Mouse (Mus musculus): ENCODE results near the gene Tcap. TPM values are rescaled to one million over a fixed set of nuclear protein-coding genes. Genes with fewer than 3 reads are reported as not detected.

Gene Tcap
- total RNA-seq (2012; rRNA removed) (0.50 TPM in 1 of 2 replicates, not detected in the other), total RNA-seq (2014; rRNA removed) (not detected in 2 replicates), polyA plus RNA-seq (2012; ENCODE audit: insufficient read length, low read depth) (not detected in 2 replicates)

DNA sequence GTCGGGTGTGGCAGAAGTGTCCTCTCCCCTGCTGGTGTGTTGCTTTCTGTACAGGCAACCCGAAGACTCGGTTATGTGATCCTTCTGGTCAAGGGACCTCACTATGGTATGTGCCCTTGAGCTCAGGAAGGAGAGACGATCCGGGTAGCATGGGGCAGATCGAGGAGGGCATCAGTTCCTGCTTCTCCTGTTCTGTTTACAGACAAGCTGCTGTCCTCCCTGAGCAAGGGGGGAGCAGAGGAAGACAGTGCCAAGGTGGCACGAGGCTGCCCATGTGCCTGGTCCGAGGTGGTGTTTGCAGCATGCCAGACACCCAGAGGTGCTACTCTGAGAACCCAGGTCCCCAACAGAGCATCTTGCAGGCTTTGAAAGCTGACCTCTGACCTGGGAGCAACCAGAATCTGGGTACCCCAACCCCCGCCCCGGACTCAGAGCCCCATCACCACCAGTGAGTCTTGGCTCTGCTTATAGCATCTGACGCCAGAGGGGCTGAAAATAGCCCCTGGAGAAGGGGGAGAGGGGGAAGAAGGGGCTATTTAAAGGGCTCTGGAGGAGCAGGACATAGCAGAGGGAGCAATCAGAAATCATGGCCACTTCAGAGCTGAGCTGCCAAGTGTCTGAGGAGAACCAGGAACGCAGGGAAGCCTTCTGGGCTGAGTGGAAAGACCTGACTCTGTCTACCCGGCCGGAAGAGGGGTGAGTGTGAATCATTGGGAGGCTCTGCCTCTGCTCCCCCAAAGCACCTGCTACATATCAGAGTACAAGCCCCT lies at the start of gene Tcap:
Gene Tcap (plus strand): TSS at position 551 of the 770 bp plus-strand sequence.
- in situ Hi-C loops (cut with MboI; ENCODE audit: low pct_ligation_motif_present, low pct_unique_long_range_greater_than_20kb, low sequenced_read_pairs), result no loop called here
- no peak within 1 kb of the TSS for H3K4me2 ChIP-seq (ENCODE audit: insufficient read depth, low read depth, poor library complexity, severe bottlenecking)
- H3K27me3 ChIP-seq (replicated peaks), result peaks cover 7% of the 10 kb centered on the region
- no peaks in the 10 kb centered on the region for H3K4me1 ChIP-seq (ENCODE audit: control insufficient read depth in 1 of 2, insufficient read depth in 2 of 2)
- no peak within 1 kb of the TSS for H3K9ac ChIP-seq (ENCODE audit: insufficient read depth, low read depth)
- DNase-seq (ENCODE audit: extremely low read depth), result no peak
- no peaks in the 10 kb centered on the region for H3K9me3 ChIP-seq (replicated peaks; ENCODE audit: low read length)
- no peak within 1 kb of the TSS for H3K27ac ChIP-seq (ENCODE audit: insufficient read depth, low read depth)
- H3K4me3 ChIP-seq (replicated peaks in 1 of 3; ENCODE audit: low read depth in 2 of 3, low read length in 2 of 3, poor library complexity in 1 of 3), result no peak within 1 kb of the TSS
- TF ChIP-seq E2F4 (IDR thresholded peaks at IDR 0.05; ENCODE audit: insufficient replicate concordance, low read depth, low read length), result no peak
- no peak for TF ChIP-seq MYC (IDR thresholded peaks at IDR 0.05; ENCODE audit: low read depth, low read length)
- no peak for TF ChIP-seq UBTF (IDR thresholded peaks at IDR 0.05; ENCODE audit: low read depth, low read length)
- TF ChIP-seq SMC3 (IDR thresholded peaks at IDR 0.05; ENCODE audit: low read depth, low read length), result no peak
- no peak for TF ChIP-seq CHD1 (IDR thresholded peaks at IDR 0.05; ENCODE audit: low read depth, low read length)
- no peak for TF ChIP-seq EP300 (IDR thresholded peaks at IDR 0.05; ENCODE audit: low read length)
- no peak for TF ChIP-seq RAD21 (IDR thresholded peaks at IDR 0.05; ENCODE audit: low read depth, low read length)
- no peak for TF ChIP-seq BHLHE40 (IDR thresholded peaks at IDR 0.05; ENCODE audit: low read depth, low read length)
- TF ChIP-seq HCFC1 (IDR thresholded peaks at IDR 0.05; ENCODE audit: low read depth, low read length), result no peak
- no peak for TF ChIP-seq PAX5 (IDR thresholded peaks at IDR 0.05; ENCODE audit: low read length)
- TF ChIP-seq ELF1 (IDR thresholded peaks at IDR 0.05; ENCODE audit: low read depth, low read length), result no peak
- no peak for TF ChIP-seq GABPA (IDR thresholded peaks at IDR 0.05; ENCODE audit: insufficient replicate concordance, low read depth, low read length)
- TF ChIP-seq MXI1 (IDR thresholded peaks at IDR 0.05; ENCODE audit: low read depth, low read length), result no peak
- TF ChIP-seq USF2 (conservative IDR thresholded peaks at IDR 0.05; ENCODE audit: low read depth, low read length), result no peak
- no peak for TF ChIP-seq ZC3H11A (IDR thresholded peaks at IDR 0.05; ENCODE audit: low read depth, low read length)
- TF ChIP-seq ZMIZ1 (IDR thresholded peaks at IDR 0.05; ENCODE audit: low read depth, low read length), result no peak
- no peak for TF ChIP-seq ZNF384 (IDR thresholded peaks at IDR 0.05; ENCODE audit: low read depth, low read length)
- no peak for TF ChIP-seq JUN (IDR thresholded peaks at IDR 0.05; ENCODE audit: insufficient read depth, low read depth, low read length)
- no peak for TF ChIP-seq MEF2A (IDR thresholded peaks at IDR 0.05; ENCODE audit: borderline replicate concordance, low read depth, low read length)
- dilution Hi-C loops (cut with MboI; ENCODE audit: extremely low pct_ligation_motif_present, extremely low pct_unique_long_range_greater_than_20kb, low sequenced_read_pairs), result no loop called here
- no peaks in the 10 kb centered on the region for H3K79me2 ChIP-seq (replicated peaks; ENCODE audit: control insufficient read depth, extremely low read depth, insufficient read depth, poor library complexity, severe bottlenecking)
- H3K36me3 ChIP-seq (replicated peaks in 1 of 2; ENCODE audit: control insufficient read depth in 1 of 2, insufficient read depth in 1 of 2, low read length in 1 of 2), result peaks cover 23 to 45% of the 10 kb centered on the region in 2 experiments
